Mouse (Mus musculus) neural tube, embryonic 10.5 days (tissue): Measurements from ENCODE around the gene Tnpo3.

ENCODE experiments used
- DNase-seq: peaks from one replicate; pipeline ENCODE4 v3.0.0-alpha.2; 2017; ENCODE audit warnings: low spot score; ENCODE audit errors: extremely low spot score

The Tnpo3 gene

GRCm38 (mm10) chr6:29528165-29528505 lies 81.6 kb downstream of the Tnpo3 start:
- no peak for DNase-seq

GRCm38 (mm10) chr6:29527361-29528164 lies 82.1 kb downstream of the Tnpo3 start:
- peak; percentile 48 for DNase-seq

GRCm38 (mm10) chr6:29526281-29527251 lies 83.1 kb downstream of the Tnpo3 start, which contains the start of gene Irf5:
TSS of gene Irf5 (plus strand) at chr6:29526625.
- peak; percentile 67 for DNase-seq

- no peak for DNase-seq
Observed at GRCm38 (mm10) chr6:29525256-29525655, 84.4 kb downstream of the Tnpo3 start.

- no peak for DNase-seq
Observed at GRCm38 (mm10) chr6:29524034-29524489, 85.6 kb downstream of the Tnpo3 start.

GRCm38 (mm10) chr6:29523301-29524033 lies 86.2 kb downstream of the Tnpo3 start:
- no peak for DNase-seq

GRCm38 (mm10) chr6:29522626-29523300 lies 86.9 kb downstream of the Tnpo3 start:
- no peak for DNase-seq

GRCm38 (mm10) chr6:29517139-29517538 lies 92.5 kb downstream of the Tnpo3 start:
- DNase-seq: peak; percentile 74

- peak; percentile 75 for DNase-seq
Observed at GRCm38 (mm10) chr6:29513284-29513683, 96.4 kb downstream of the Tnpo3 start.

GRCm38 (mm10) chr6:29509086-29509485 lies 100.6 kb downstream of the Tnpo3 start:
- DNase-seq: no peak

GRCm38 (mm10) chr6:29507447-29508309 lies 102.0 kb downstream of the Tnpo3 start, which contains the start of gene Kcp:
TSS of gene Kcp (minus strand) at chr6:29507952.
- DNase-seq: peak; percentile 54

- DNase-seq: no peak
Observed at GRCm38 (mm10) chr6:29506834-29507233, 102.9 kb downstream of the Tnpo3 start.

- no peak for DNase-seq
Observed at GRCm38 (mm10) chr6:29505493-29505892, 104.2 kb downstream of the Tnpo3 start.

- DNase-seq: no peak
Observed at GRCm38 (mm10) chr6:29501599-29501998, 108.1 kb downstream of the Tnpo3 start.

- DNase-seq: no peak
Observed at GRCm38 (mm10) chr6:29500810-29501209, 108.9 kb downstream of the Tnpo3 start.

- no peak for DNase-seq
Observed at GRCm38 (mm10) chr6:29500177-29500576, 109.5 kb downstream of the Tnpo3 start.

- DNase-seq: no peak
Observed at GRCm38 (mm10) chr6:29497791-29498190, 111.9 kb downstream of the Tnpo3 start.

- DNase-seq: no peak
Observed at GRCm38 (mm10) chr6:29496270-29496669, 113.4 kb downstream of the Tnpo3 start.

GRCm38 (mm10) chr6:29494101-29494500 lies 115.6 kb downstream of the Tnpo3 start:
- DNase-seq: no peak
